Mouse (Mus musculus) neural tube, embryonic 14.5 days (tissue): ENCODE results near the gene Syt3. TPM values are rescaled to one million over a fixed set of nuclear protein-coding genes. Genes with fewer than 3 reads are reported as not detected.
A peak's percentile ranks its signal among the peaks of the same experiment; 100 is the strongest.

Source experiments
- ATAC-seq: fragments of 200-750 bp; cut with Nextera tagmentation; 2 replicates; pipeline ENCODE4 v1.8.0; 2017; ENCODE audit warnings: low read depth, mild to moderate bottlenecking, moderate TSS enrichment, moderate library complexity
- H3K27ac ChIP-seq: fragments of 300-500 bp; sonication (generic); 2 replicates; pipeline ENCODE4 v1.5.1; 2014; ENCODE audit warnings: low read depth, mild to moderate bottlenecking, control low read depth, low read length, moderate library complexity, mixed read lengths
- H3K27me3 ChIP-seq: fragments of 300-500 bp; sonication (generic); 2 replicates; pipeline ENCODE4 v1.6.1; 2014; ENCODE audit warnings: low read length; ENCODE audit not compliant: control insufficient read depth, insufficient read depth
- H3K36me3 ChIP-seq: fragments of 300-500 bp; sonication (generic); 2 replicates; pipeline ENCODE4 v1.6.1; 2014; ENCODE audit warnings: low read length, mixed read lengths; ENCODE audit not compliant: control insufficient read depth, insufficient read depth
- H3K4me1 ChIP-seq: fragments of 300-500 bp; sonication (generic); 2 replicates; pipeline ENCODE4 v1.6.1; 2014; ENCODE audit warnings: low read length; ENCODE audit not compliant: control insufficient read depth, insufficient read depth
- H3K4me2 ChIP-seq: fragments of 300-500 bp; sonication (generic); 2 replicates; pipeline ENCODE4 v1.6.1; 2014; ENCODE audit warnings: mild to moderate bottlenecking, low read depth, low read length, control low read depth
- H3K4me3 ChIP-seq: fragments of 300-500 bp; sonication (generic); 2 replicates; pipeline ENCODE4 v1.5.1; 2014; ENCODE audit warnings: low read depth, low read length, control low read depth, mixed read lengths
- H3K9ac ChIP-seq: fragments of 300-500 bp; sonication (generic); replicated peaks from 2 replicates; pipeline ENCODE4 v1.6.1; 2014; ENCODE audit warnings: low read depth, mild to moderate bottlenecking, control low read depth, low read length, mixed read lengths
- H3K9me3 ChIP-seq: fragments of 300-500 bp; sonication (generic); 2 replicates; pipeline ENCODE4 v1.6.1; 2016; ENCODE audit warnings: low read length; ENCODE audit not compliant: control insufficient read depth
- WGBS: fragments of 180-500 bp; shearing (Covaris S2); extraction: QIAGEN DNeasy Blood & Tissue Kit; methylation state at CpG from one replicate; pipeline ENCODE4 v1.1.7; 2014; 5-methylcytosine and 5-hydroxymethylcytosine counted together
- polyA plus RNA-seq: library from polyadenylated mRNA; unstranded; fragments of >200 nt; fragmentation: Nextera tagmentation; extraction: Ambion mirVana; gene quantifications from 2 replicates; pipeline ENCODE4 v1.2.1, GENCODE M21; 2014

Gene Syt3
- polyA plus RNA-seq, 1 experiment from 2014 or later, result 68.4 TPM

- no peak overlapping the region for H3K4me2 ChIP-seq
- 81% methylated on average over 4 of the region's 4 CpGs for WGBS
- H3K27me3 ChIP-seq, result 0 out of 2 replicates have a peak, but pooled peaks cover 2% of the 10 kb centered on the region
- no peak overlapping the region for H3K27ac ChIP-seq
- no peak overlapping the region for H3K4me3 ChIP-seq
- H3K4me1 ChIP-seq, result no peaks in the 10 kb centered on the region
- H3K9ac ChIP-seq, result no peak overlapping the region
- ATAC-seq, result no peak
- no peaks in the 10 kb centered on the region for H3K36me3 ChIP-seq
- H3K9me3 ChIP-seq, result no peaks in the 10 kb centered on the region
Observed at GRCm38 (mm10) chr7:44391831-44392230, 7.9 kb downstream of the Syt3 start.

DNA sequence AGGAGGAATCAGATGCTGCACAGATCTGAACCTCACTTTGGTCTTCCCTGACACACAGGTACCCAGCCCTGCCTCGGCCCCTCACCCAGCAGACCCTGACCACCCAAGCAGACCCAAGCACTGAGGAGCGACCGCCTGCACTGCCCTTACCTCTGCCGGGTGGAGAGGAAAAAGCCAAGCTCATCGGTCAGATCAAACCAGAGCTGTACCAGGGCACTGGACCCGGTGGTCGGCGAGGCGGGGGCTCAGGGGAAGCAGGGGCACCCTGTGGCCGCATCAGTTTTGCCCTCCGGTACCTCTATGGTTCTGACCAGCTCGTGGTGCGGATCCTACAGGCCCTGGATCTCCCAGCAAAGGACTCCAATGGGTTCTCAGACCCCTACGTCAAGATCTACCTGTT lies 8.4 kb downstream of the Syt3 start:
- H3K9me3 ChIP-seq, result no peaks in the 10 kb centered on the region
- H3K4me2 ChIP-seq, result no peak overlapping the region
- no peaks in the 10 kb centered on the region for H3K4me1 ChIP-seq
- no peak overlapping the region for H3K27ac ChIP-seq
- no peak overlapping the region for H3K4me3 ChIP-seq
- ATAC-seq, result no peak
- H3K9ac ChIP-seq, result no peak overlapping the region
- H3K36me3 ChIP-seq, result no peaks in the 10 kb centered on the region
- no peaks in the 10 kb centered on the region for H3K27me3 ChIP-seq
- 91% methylated on average over 14 of the region's 14 CpGs for WGBS

- no peaks in the 10 kb centered on the region for H3K9me3 ChIP-seq
- WGBS, result 93% methylated on average over 17 of the region's 17 CpGs
- H3K4me1 ChIP-seq, result no peaks in the 10 kb centered on the region
- no peak overlapping the region for H3K27ac ChIP-seq
- no peak overlapping the region for H3K4me2 ChIP-seq
- H3K4me3 ChIP-seq, result no peak overlapping the region
- ATAC-seq, result no peak
- H3K9ac ChIP-seq, result no peak overlapping the region
- H3K36me3 ChIP-seq, result no peaks in the 10 kb centered on the region
- no peaks in the 10 kb centered on the region for H3K27me3 ChIP-seq
Observed at GRCm38 (mm10) chr7:44393284-44393683, 9.4 kb downstream of the Syt3 start.

- Histone ChIP-seq H3K4me1 (no peaks in the 10 kb centered on the region), H3K9ac (no peak overlapping the region)
Observed at GRCm38 (mm10) chr7:44398570-44398969, 14.7 kb downstream of the Syt3 start.

GRCm38 (mm10) chr7:44401673-44402072 lies 17.8 kb downstream of the Syt3 start:
- Histone ChIP-seq H3K27me3 (no peaks in the 10 kb centered on the region), H3K4me3 (no peak overlapping the region), H3K9me3 (no peaks in the 10 kb centered on the region), H3K9ac (no peak overlapping the region), H3K4me1 (0 out of 2 replicates have a peak, but pooled peaks cover 3% of the 10 kb centered on the region), H3K27ac (no peak overlapping the region), H3K36me3 (no peaks in the 10 kb centered on the region), H3K4me2 (no peak overlapping the region)
- ATAC-seq, result no peak
- WGBS, result 81% methylated on average over 6 of the region's 6 CpGs

More at GRCm38 (mm10) chr7:44398570-44398969, 14.7 kb downstream of the Syt3 start:
- no peaks in the 10 kb centered on the region for H3K9me3 ChIP-seq
- H3K36me3 ChIP-seq, result no peaks in the 10 kb centered on the region
- H3K27me3 ChIP-seq, result no peaks in the 10 kb centered on the region
- 16% methylated on average over 3 of the region's 3 CpGs for WGBS
- H3K4me3 ChIP-seq, result no peak overlapping the region
- peak; percentile 71 for ATAC-seq
- H3K27ac ChIP-seq, result no peak overlapping the region
- H3K4me2 ChIP-seq, result no peak overlapping the region

GRCm38 (mm10) chr7:44405346-44406014 lies 21.6 kb downstream of the Syt3 start:
- 2% methylated on average over 27 of the region's 27 CpGs for WGBS
- H3K9ac ChIP-seq, result no peak overlapping the region; the same call in 1 of the 2 replicates
- H3K4me3 ChIP-seq, result peak overlapping the region; percentile 32
- no peaks in the 10 kb centered on the region for H3K9me3 ChIP-seq
- no peaks in the 10 kb centered on the region for H3K36me3 ChIP-seq
- peak overlapping the region; percentile 59 for H3K4me2 ChIP-seq
- H3K27ac ChIP-seq, result peak overlapping the region; percentile 79
- H3K4me1 ChIP-seq, result 0 out of 2 replicates have a peak, but pooled peaks cover 3% of the 10 kb centered on the region
- peak; percentile 97 for ATAC-seq
- no peaks in the 10 kb centered on the region for H3K27me3 ChIP-seq

- Histone ChIP-seq H3K27ac (no peak overlapping the region), H3K27me3 (no peaks in the 10 kb centered on the region), H3K9me3 (no peaks in the 10 kb centered on the region), H3K4me2 (no peak overlapping the region), H3K9ac (no peak overlapping the region), H3K4me3 (no peak overlapping the region), H3K4me1 (0 out of 2 replicates have a peak, but pooled peaks cover 3% of the 10 kb centered on the region), H3K36me3 (no peaks in the 10 kb centered on the region)
- no peak for ATAC-seq
- WGBS, result 2% methylated on average over 5 of the region's 5 CpGs
Observed at GRCm38 (mm10) chr7:44406015-44406355, 22.1 kb downstream of the Syt3 start.

DNA sequence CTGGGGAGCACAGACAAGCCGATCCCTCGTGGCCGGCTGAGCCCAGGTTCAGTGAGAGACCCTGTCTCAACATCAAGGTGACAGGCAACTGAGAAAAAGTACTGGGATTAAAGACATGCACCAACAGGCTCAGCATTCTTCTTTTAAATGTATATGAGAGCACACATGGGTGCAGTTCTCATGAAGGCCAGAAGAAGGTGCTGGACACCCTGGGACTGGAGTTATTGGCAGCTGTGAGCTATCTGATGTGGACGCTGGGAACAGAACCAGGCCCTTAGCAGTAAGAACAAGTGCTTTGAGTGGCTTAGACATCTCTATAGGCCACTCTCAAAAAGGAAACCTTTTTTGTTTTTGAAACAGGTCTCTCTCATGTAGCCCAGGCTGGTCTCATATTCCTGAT lies 27.2 kb downstream of the Syt3 start:
- H3K4me1 ChIP-seq, result 0 out of 2 replicates have a peak, but pooled peaks cover 1% of the 10 kb centered on the region
- ATAC-seq, result no peak
- no peaks in the 10 kb centered on the region for H3K27me3 ChIP-seq
- H3K27ac ChIP-seq, result no peak overlapping the region
- no peaks in the 10 kb centered on the region for H3K9me3 ChIP-seq
- H3K36me3 ChIP-seq, result no peaks in the 10 kb centered on the region
- no peak overlapping the region for H3K4me3 ChIP-seq
- H3K4me2 ChIP-seq, result no peak overlapping the region
- no peak overlapping the region for H3K9ac ChIP-seq
- 88% methylated on average over 4 of the region's 4 CpGs for WGBS

GRCm38 (mm10) chr7:44413307-44413706 lies 29.4 kb downstream of the Syt3 start:
- Histone ChIP-seq H3K9me3 (no peaks in the 10 kb centered on the region), H3K9ac (no peak overlapping the region), H3K4me3 (no peak overlapping the region), H3K4me1 (no peaks in the 10 kb centered on the region), H3K27ac (no peak overlapping the region), H3K27me3 (no peaks in the 10 kb centered on the region), H3K4me2 (no peak overlapping the region), H3K36me3 (no peaks in the 10 kb centered on the region)
- 84% methylated on average over 6 of the region's 6 CpGs for WGBS
- no peak for ATAC-seq
